Mouse (Mus musculus) G1E (cell line): Measurements from ENCODE around the gene Mtmr12. TPM values are rescaled to one million over a fixed set of nuclear protein-coding genes. Genes with fewer than 3 reads are reported as not detected.

ENCODE experiments used
- ATAC-seq: 2 replicates; pipeline ENCODE4 v1.8.0; 2016; ENCODE audit warnings: mild to moderate bottlenecking; ENCODE audit not compliant: insufficient number of reproducible peaks, poor library complexity, low FRiP score, severe bottlenecking; ENCODE audit errors: extremely low read depth
- DNase-seq: peaks from one replicate; pipeline ENCODE4 v3.0.0; 2012; ENCODE audit warnings: low spot score
- H3K27me3 ChIP-seq: 2 replicates; pipeline ENCODE4 v1.6.1; 2012; ENCODE audit warnings: mild to moderate bottlenecking, low read length, inconsistent platforms; ENCODE audit not compliant: insufficient read depth
- H3K36me3 ChIP-seq: replicated peaks from 2 replicates; pipeline ENCODE3; 2012; ENCODE audit warnings: mild to moderate bottlenecking, inconsistent platforms
- H3K4me1 ChIP-seq: 2 replicates; pipeline ENCODE4 v1.6.1; 2012; ENCODE audit warnings: low read depth, low read length, inconsistent platforms, mixed read lengths; ENCODE audit not compliant: insufficient read depth
- H3K4me3 ChIP-seq: 2 replicates; pipeline ENCODE4 v1.5.1; 2012; ENCODE audit warnings: low read depth, mild to moderate bottlenecking, inconsistent platforms, low read length, moderate library complexity, mixed read lengths
- H3K9me3 ChIP-seq: replicated peaks from 2 replicates; pipeline ENCODE4 v1.6.1; 2012; ENCODE audit warnings: inconsistent platforms
- CTCF ChIP-seq: IDR thresholded peaks from 2 replicates; pipeline ENCODE4 v1.5.1; 2012; ENCODE audit warnings: low read depth, low read length, inconsistent platforms, mixed read lengths
- GATA1 ChIP-seq: IDR thresholded peaks from 2 replicates; pipeline ENCODE4 v1.6.1; 2012; ENCODE audit warnings: borderline replicate concordance, low read length, inconsistent platforms, mixed read lengths
- GATA2 ChIP-seq: IDR thresholded peaks from 2 replicates; pipeline ENCODE4 v1.6.1; 2012; ENCODE audit warnings: low read depth, low read length, inconsistent platforms, borderline replicate concordance
- POLR2AphosphoS5 ChIP-seq: IDR thresholded peaks from 2 replicates; pipeline ENCODE4 v1.6.1; 2012; ENCODE audit warnings: low read depth, low read length, inconsistent platforms; ENCODE audit not compliant: insufficient replicate concordance
- TAL1 ChIP-seq: conservative IDR thresholded peaks from 2 replicates; pipeline ENCODE4 v1.6.1; 2012; ENCODE audit warnings: low read depth, low read length, inconsistent platforms, mixed read lengths
- polyA plus RNA-seq: library from polyadenylated mRNA; stranded (reverse); fragments of >175 nt; gene quantifications from 2 replicates; pipeline ENCODE4 v1.2.3, GENCODE M21; 2012
- total RNA-seq, 2 experiments: library from RNA; stranded (forward) in 1 of 2; stranded (reverse) in 1 of 2; fragments of 200-1000 nt in 1 of 2; fragments of >200 nt in 1 of 2; fragmentation: Nextera tagmentation in 1 of 2; gene quantifications; 2 replicates each; pipeline ENCODE4 v1.2.3; 2014 to 2017

Mtmr12 gene
- total and polyA plus RNA-seq, 3 experiments, result 7.9 to 29.0 (median 25.7) TPM

DNA sequence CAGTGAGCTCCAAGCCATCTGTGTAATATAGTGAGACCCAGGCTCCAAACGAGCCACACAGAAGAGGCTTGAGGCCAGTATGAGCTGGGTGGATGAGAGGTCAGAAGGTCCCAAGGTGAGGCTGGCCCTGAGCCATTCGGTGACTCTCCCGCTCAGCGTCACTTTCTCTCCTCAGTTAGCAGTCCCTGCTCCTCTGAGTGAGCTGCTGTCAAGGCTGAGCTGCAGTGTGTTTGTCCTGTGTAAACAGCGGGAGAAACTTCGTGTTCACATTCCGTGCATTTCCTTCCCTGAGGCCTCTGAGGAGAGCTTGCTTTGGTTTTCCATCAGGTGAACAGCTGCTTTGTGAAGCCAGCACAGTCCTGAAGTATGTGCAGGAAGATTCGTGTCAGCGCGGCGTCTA lies 27.6 kb downstream of the Mtmr12 start:
- DNase-seq, result no peak
- Histone ChIP-seq H3K36me3 (peaks cover 78% of the 10 kb centered on the region), H3K27me3 (no peaks in the 10 kb centered on the region), H3K4me3 (no peak overlapping the region), H3K9me3 (no peaks in the 10 kb centered on the region), H3K4me1 (peaks cover 34% of the 10 kb centered on the region)
- TF ChIP-seq GATA2 (no peak), TAL1 (no peak), GATA1 (no peak), POLR2AphosphoS5 (no peak), CTCF (no peak)
- no peak for ATAC-seq

DNA sequence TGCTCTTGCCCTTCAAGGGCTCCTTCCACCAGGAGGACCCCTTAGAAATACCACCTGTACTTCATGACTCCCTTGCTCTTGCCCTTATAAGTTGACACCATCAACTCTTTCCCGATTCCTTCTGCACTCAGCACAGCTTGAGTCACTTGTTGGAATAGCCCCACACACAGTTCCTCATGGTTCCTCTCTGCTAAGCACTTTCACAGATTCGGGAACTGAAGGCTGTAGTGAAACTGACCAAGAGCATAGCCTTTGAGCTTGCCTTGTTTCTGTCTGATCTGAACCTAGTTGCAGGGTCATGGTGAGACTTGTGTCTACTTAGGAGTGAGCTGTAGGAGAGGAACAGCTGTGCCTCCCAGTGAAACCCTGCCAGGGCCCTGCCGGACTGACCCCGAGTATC lies 28.2 kb downstream of the Mtmr12 start:
- Histone ChIP-seq H3K4me3 (no peak overlapping the region), H3K36me3 (peaks cover 79% of the 10 kb centered on the region), H3K4me1 (peaks cover 30% of the 10 kb centered on the region), H3K27me3 (no peaks in the 10 kb centered on the region), H3K9me3 (no peaks in the 10 kb centered on the region)
- no peak for ATAC-seq
- DNase-seq, result no peak
- TF ChIP-seq CTCF (no peak), GATA2 (no peak), GATA1 (no peak), POLR2AphosphoS5 (no peak), TAL1 (no peak)

DNA sequence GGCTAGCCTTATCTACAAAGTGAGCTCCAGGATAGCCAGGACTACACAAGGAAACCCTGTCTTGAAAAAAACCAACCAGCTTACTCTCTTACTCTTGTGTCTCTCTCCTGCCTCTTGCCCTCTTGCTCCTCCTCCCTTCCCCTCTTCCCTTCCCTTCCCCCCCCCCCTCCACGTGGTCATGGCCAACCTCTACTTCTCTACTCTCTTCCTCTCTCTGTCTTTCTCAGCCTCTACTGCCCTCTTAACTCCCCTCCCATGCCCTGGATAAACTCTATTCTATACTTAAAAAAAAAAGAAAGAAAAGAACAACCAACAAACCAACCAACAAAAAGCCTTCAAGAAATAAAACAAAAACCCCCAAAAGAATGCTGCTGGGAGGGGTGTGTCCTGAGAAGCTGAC lies 30.7 kb downstream of the Mtmr12 start:
- ATAC-seq (no peak), DNase-seq (no peak)
- TF ChIP-seq CTCF, result no peak
- no peak for TF ChIP-seq POLR2AphosphoS5
- no peak for TF ChIP-seq GATA1
- no peak for TF ChIP-seq TAL1
- no peak for TF ChIP-seq GATA2
- no peaks in the 10 kb centered on the region for H3K9me3 ChIP-seq
- peaks cover 91% of the 10 kb centered on the region for H3K36me3 ChIP-seq
- no peak overlapping the region for H3K4me3 ChIP-seq
- H3K27me3 ChIP-seq, result no peaks in the 10 kb centered on the region
- H3K4me1 ChIP-seq, result peaks cover 16% of the 10 kb centered on the region

DNA sequence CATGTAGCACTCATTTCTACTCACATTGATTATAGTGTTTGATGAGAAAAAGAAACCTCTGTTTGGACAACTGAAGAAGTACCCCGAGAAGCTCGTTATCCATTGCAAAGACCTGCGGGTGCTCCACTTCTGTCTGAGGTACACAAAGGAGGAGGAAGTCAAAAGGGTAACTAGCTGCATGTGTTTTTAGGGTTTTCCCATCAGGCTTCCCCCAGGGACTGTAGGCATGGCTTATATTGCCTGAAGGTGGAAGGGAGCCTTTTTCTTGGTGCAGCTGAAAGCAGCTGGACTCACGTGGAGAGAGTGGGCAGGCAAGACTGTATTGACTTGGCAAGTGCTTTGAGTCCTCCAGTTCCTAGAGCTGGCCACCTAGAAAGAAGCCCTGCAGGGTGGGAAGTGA lies 31.2 kb downstream of the Mtmr12 start:
- TF ChIP-seq GATA2 (no peak), TAL1 (no peak), GATA1 (no peak), POLR2AphosphoS5 (no peak), CTCF (no peak)
- H3K36me3 ChIP-seq, result peaks cover 90% of the 10 kb centered on the region
- ATAC-seq, result no peak

DNA sequence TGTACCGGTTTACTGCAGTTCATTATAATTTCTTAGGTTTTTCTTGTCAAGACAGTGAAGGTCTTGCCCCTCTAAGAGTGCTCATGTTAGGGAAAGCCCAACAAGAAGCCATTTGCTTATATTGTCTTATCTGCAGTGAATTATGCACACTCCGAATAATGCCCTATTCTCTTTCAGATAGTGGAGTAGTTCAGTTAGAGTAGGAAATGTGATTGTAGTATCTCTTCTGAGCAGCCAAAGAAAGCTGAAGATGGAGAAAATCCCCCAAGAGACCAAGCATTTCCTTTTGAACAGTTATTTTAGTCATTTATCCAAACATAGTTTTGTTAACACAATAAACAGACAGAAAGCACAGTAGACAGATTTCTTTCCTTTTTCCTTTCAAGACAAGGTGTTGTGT lies 32.1 kb downstream of the Mtmr12 start:
- Histone ChIP-seq H3K27me3 (no peaks in the 10 kb centered on the region), H3K9me3 (no peaks in the 10 kb centered on the region), H3K4me3 (no peak overlapping the region), H3K36me3 (peaks cover 88% of the 10 kb centered on the region), H3K4me1 (peaks cover 10% of the 10 kb centered on the region)
- TF ChIP-seq TAL1, result no peak
- TF ChIP-seq CTCF, result no peak
- no peak for TF ChIP-seq GATA2
- no peak for TF ChIP-seq POLR2AphosphoS5
- TF ChIP-seq GATA1, result no peak
- DNase-seq, result no peak
- no peak for ATAC-seq

More for the DNA sequence above, 31.2 kb downstream of the Mtmr12 start:
- H3K27me3 ChIP-seq, result no peaks in the 10 kb centered on the region
- H3K9me3 ChIP-seq, result no peaks in the 10 kb centered on the region
- peaks cover 12% of the 10 kb centered on the region for H3K4me1 ChIP-seq
- DNase-seq, result no peak
- H3K4me3 ChIP-seq, result no peak overlapping the region

DNA sequence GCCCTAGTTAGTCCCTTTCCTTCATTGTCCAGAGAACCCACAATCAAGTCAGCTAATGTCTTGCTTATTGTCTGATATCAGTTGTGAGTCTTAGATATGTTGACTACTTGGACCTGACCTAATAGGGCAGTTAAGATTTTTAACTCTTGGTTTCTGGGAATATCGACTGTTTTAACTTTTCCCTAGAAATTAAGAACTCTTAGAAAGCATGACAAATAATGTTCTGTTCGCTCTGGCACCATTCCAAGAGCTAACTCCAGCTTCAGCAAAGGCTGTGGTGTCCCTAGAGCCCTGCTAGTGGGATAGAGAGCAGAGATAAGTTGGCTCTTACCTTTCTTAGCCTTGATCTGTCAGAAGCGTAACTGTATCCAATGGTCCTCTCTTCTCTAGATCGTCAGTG lies 32.7 kb downstream of the Mtmr12 start:
- Histone ChIP-seq H3K4me3 (no peak overlapping the region), H3K9me3 (no peaks in the 10 kb centered on the region), H3K4me1 (peaks cover 10% of the 10 kb centered on the region), H3K36me3 (peaks cover 87% of the 10 kb centered on the region), H3K27me3 (no peaks in the 10 kb centered on the region)
- DNase-seq (no peak), ATAC-seq (no peak)
- TF ChIP-seq TAL1 (no peak), GATA1 (no peak), CTCF (no peak), GATA2 (no peak), POLR2AphosphoS5 (no peak)
